Mouse (Mus musculus): ENCODE measurements at regions not wholly inside any gene's neighbourhood (a gene's known extent, or its start where the extent isn't known, plus 50 kb on each side); places are given as distances from the start of the nearest gene placed in this dataset.
"Not testable (repeated sequence)": the region's sequence is repeated elsewhere in the genome, so short reads cannot be mapped to it uniquely, and the experiment has no call there.

DNA sequence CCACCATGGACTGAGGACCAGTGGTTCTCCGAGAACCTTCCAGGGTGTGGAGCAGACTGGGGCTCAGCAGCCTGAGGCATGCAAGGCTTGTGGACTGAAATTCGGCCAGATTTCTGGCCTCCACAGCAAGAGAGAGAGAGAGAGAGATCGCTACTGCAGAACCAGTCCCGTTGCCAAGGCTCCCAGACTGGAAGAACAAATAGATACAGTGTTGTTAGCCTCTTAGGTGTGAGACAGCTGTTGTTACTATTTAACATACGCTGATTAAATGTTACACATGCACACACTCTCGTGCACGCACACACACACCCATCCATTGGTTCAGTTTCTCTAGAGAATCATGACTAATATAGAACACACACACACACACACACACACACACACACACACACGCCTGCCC, 133.4 kb upstream of the Ajap1 start:
- no peak for DNase-seq
- intact Hi-C loops (cut with DNase I): no loop called here

DNA sequence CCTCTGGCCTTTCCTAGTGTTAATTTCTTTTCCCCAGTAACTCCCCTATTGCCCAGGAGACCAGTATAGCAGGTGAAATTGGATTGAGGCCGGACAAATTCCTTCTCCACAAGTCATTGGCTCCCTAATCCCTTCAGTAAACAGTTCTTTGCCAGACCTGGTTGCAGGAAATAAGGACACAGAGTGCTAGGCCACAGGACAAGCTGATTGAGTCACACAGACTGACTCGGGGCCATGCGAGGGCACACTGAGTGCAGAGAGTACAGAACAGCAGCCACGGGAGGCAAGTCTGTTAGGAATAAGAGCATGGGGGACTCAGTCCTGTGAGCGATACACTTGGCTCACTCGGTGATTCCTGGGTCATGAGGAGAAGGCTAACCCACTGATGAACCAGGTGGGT, 134.3 kb upstream of the Ajap1 start:
- intact Hi-C loops (cut with DNase I): no loop called here
- DNase-seq: no peak

- DNase-seq: no peak
- intact Hi-C loops (cut with DNase I): no loop called here
These were observed 138.3 kb upstream of the Ajap1 start for GRCm38 (mm10) chr4:153620871-153621270.

GRCm38 (mm10) chr4:153631161-153631560, 148.6 kb upstream of the Ajap1 start:
- intact Hi-C loops (cut with DNase I): no loop called here
- DNase-seq: no peak

- DNase-seq: no peak
- intact Hi-C loops (cut with DNase I): no loop called here
These were observed 149.4 kb upstream of the Ajap1 start for GRCm38 (mm10) chr4:153632056-153632455.

DNA sequence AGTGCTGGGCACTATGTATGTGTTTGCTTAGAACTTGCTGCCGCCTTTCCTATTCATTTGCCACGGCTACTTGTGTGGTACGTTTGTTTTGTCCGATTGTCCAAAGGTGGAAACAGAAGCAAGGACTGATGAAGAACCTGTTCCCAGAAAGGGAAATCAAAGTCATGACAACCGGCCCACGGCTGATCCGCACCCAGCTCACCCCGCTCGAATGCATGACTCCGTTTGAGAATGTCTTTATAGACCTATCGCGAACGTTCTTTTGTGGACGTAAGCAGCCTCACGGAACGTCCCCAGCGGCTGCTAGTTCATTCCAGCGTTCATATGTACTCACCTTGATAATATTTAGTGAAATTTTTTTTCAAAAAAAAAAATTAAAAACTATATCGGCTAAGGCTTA, 149.9 kb upstream of the Ajap1 start:
- no peak for DNase-seq
- intact Hi-C loops (cut with DNase I): no loop called here

DNA sequence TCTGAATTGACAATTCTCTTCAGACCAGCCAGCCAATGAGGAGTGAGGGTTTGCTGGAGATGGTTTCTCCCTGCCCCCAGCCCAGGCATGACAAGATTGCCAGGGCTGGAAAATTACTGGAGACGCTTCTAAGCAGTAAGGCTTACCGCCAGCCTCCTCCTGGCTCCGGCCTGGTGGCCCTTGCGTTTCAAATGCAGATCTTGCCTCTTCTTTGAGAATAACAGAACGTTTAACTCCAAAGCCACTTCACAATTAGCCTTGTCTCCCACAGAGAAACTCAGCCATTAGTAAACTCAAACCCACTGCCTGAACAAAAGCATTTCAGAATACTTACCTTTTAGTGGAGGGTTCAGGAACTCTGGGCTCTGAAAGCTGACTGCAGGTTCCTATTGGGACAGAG, 150.6 kb upstream of the Ajap1 start:
- intact Hi-C loops (cut with DNase I): no loop called here

GRCm38 (mm10) chr4:153634221-153634881, 151.7 kb upstream of the Ajap1 start:
- no peak for DNase-seq
- intact Hi-C loops (cut with DNase I): no loop called here

More for the DNA sequence above, 150.6 kb upstream of the Ajap1 start:
- DNase-seq: no peak

GRCm38 (mm10) chr4:153637989-153638388, 155.4 kb upstream of the Ajap1 start:
- intact Hi-C loops (cut with DNase I): no loop called here
- DNase-seq: peak; percentile 3 to 14

DNA sequence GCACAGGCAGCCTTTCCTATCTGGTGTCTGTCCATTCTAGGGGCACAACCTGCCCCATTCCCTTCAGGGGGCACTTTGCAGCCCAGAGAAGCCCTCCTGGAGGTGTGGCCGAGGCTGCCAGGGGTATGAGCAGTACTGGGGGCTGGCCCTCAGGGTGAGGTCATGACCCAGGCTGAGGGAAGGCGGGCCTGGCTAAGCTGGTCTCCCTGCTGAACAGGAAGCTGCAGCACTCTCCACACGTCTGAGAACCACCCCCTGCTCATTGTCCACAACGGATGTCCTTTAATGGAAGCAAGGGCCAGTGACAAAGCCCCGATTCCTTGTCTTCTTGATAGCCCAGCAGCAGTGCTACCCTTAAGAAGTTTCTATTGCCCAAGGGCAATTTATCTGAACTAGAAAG, 169.2 kb upstream of the Ajap1 start:
- peak in 1 of 2 experiments; percentile 2 for DNase-seq
- intact Hi-C loops (cut with DNase I): no loop called here

- DNase-seq: no peak
- intact Hi-C loops (cut with DNase I): no loop called here
These were observed 170.2 kb upstream of the Ajap1 start for GRCm38 (mm10) chr4:153652841-153653240.

DNA sequence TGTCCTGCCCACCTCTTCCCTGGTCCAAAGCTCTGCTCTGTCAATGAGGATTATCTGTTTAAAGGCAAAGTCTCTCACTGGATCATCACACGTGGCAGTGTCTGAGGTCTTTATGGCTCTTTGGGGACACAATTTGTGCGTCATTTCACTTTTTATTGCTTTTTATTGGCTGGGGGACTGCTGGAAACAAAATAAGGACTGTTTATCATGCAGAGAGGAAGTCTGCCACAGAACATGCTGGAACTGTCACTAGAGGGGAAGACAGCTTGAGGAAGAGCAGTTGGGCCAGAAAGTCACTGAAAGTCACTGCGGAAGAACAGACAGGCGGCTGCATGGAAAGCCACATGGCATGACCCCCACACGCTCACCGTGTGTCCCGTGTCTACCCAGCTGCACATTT, 180.1 kb upstream of the Ajap1 start:
- intact Hi-C loops (cut with DNase I): no loop called here
- peak; percentile 23 to 25 for DNase-seq

- intact Hi-C loops (cut with DNase I); DNase-seq: not testable (repeated sequence)
These were observed 184.1 kb upstream of the Ajap1 start for GRCm38 (mm10) chr4:153666626-153667236.

DNA sequence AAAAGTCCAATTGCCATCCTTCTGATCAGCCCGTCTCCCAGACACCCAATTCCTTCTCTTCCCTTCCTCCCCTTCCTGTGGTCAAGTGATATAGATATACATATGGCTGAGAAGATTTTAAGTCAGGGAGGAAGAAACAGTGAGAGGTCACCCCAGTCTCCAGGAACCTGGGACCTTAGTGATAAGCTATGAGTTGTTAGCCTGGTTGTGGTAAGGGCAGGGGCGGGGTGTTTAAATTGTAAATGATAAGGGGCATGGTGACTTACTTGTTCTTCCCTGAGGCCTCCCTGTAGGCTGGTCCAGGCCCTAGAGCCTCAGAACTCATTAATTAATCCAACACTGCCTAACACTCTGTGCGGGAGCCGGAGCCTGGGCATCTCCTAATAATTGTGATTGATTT, 186.5 kb upstream of the Ajap1 start:
- no peak for DNase-seq
- intact Hi-C loops (cut with DNase I): no loop called here

DNA sequence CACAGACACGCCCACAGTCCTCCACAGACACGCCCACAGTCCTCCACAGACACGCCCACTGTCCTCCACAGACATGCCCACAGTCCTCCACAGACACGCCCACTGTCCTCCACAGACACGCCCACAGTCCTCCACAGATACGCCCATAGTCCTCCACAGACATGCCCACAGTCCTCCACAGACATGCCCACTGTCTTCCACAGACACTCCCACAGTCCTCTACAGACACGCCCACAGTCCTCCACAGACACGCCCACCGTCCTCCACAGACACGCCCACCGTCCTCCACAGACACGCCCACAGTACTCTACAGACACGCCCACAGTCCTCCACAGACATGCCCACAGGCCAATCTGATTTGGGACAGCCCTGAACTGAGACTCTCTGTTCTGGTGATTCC, 187.6 kb upstream of the Ajap1 start:
- DNase-seq: no peak
- intact Hi-C loops (cut with DNase I): no loop called here

GRCm38 (mm10) chr4:153675431-153675830, 192.8 kb upstream of the Ajap1 start:
- no peak for DNase-seq
- intact Hi-C loops (cut with DNase I): no loop called here

- intact Hi-C loops (cut with DNase I): no loop called here
- peak; percentile 25 to 61 for DNase-seq
These were observed 196.5 kb upstream of the Ajap1 start for GRCm38 (mm10) chr4:153679151-153679550.

GRCm38 (mm10) chr4:153688441-153688840, 205.8 kb upstream of the Ajap1 start:
- intact Hi-C loops (cut with DNase I): no loop called here
- no peak for DNase-seq

- intact Hi-C loops (cut with DNase I): no loop called here
- no peak for DNase-seq
These were observed 211.3 kb upstream of the Ajap1 start for GRCm38 (mm10) chr4:153693881-153694280.

GRCm38 (mm10) chr4:153696426-153697040, 213.9 kb upstream of the Ajap1 start:
- intact Hi-C loops (cut with DNase I): no loop called here
- no peak for DNase-seq

DNA sequence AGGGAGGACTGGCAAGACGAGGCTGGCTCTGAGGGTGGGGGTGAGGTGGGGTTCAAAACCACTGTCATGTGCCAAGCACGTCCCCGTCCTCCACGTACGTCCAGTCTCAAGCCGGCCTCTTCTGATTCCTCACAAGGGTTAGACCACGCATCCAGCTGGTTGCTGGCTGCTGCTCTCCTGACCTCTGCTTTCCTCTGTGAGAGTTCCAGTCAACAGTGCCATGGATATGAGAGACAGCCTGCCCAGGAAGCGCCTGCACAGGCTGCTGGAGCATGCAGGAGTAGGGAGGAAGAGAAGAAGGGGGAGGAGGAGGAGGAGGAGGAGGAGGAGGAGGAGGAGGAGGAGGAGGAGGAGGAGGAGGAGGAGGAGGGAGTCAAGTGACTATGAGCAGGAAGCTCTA, 224.6 kb upstream of the Ajap1 start:
- peak; percentile 7 for DNase-seq
- intact Hi-C loops (cut with DNase I): no loop called here

- peak; percentile 42 to 66 for DNase-seq
- intact Hi-C loops (cut with DNase I): no loop called here
These were observed 232.5 kb upstream of the Ajap1 start for GRCm38 (mm10) chr4:153714995-153715645.
